Mouse (Mus musculus) ovary, postnatal 14 days (tissue): Measurements from ENCODE around the gene Trpc3.
"Not testable (repeated sequence)": the region's sequence is repeated elsewhere in the genome, so short reads cannot be mapped to it uniquely, and the experiment has no call there.

ENCODE experiments used
- DNase-seq: peaks from one replicate; pipeline ENCODE4 v3.0.0; 2022; ENCODE audit warnings: low spot score

Gene Trpc3

DNA sequence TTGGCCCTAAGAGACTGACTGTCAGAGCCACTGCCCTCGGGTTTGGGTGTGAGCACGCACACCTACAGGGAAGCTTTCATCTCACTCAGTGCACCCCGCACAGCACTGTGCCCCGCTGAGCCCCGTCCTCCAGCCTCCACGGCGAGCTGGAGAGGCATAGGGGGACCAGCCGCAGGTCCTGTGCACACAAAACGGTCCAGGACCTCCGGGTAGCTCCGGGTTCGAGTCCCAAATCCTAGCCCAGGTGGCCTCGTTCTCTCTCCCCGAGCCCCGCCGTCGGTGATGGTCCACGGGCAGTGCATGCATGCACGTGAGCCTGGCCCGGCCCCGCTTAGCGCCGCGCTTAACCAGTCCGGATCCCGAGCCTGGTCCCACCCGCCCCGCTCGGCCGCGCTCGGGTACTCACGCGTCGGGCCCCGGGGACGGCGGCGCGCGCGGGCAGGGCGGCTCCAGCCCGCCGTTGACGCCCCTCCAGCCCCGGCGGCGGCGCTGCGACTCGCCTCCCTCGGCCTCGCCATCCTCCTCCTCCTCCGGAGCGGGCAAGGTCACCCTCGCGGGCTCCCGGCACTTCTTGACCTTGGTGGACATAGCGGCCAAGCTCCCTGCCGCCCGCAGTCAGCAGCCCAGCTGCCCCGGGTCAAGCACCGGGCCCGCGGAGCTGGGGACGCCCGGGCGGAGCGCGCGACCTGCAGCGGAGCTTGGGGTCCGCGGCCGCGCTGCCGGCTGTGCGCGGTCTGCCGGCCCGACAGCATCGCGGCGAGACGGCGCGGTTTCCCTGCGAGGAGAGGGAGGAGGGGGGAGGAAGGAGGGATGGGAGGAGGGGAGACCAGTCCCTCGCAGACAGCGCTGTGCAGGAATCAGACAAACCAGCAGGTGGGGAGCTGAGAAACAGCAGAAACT lies at the start of gene Trpc3:
TSS of gene Trpc3 (minus strand) at position 776 of the 900 bp plus-strand sequence.
- peak; percentile 23 for DNase-seq

DNA sequence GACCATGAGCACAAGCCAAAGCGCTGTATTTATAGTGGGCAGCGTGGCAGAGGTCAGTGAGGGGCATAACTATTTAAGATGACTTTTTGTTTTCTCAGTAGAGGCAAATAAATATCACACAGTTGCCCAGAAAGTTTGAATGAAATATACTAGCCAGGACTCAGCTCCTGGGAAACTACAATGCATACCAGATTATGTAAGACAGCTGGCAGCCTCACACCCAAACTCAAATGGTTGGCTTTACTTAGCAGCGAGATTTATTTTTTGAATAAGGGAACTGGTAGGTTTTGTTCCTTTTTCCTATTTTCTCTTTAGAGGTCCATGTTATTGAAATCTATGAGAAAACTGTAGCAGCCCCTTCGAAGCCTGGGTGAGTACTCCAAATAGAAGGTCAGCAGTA lies 48.1 kb upstream of the Trpc3 start:
- no peak for DNase-seq

DNA sequence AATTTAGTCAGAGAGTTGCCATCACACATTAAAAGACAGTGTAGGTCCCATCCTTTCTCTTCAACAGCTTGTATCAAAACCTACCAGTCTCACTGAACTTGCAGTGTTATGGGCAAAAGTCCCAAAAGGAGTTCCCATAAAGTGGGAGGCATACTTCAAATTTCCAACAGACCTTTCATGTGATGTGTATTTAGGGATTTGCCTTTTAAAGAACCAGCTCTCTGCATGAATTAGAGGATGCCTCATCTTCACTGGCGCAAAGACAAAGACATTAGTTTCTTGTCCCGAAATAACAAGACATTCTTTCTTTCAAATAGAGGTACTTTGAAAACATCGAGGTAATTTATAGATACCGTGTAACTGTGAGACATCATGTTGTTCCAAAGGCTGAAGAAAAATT lies 43.1 kb upstream of the Trpc3 start:
- DNase-seq: no peak

DNA sequence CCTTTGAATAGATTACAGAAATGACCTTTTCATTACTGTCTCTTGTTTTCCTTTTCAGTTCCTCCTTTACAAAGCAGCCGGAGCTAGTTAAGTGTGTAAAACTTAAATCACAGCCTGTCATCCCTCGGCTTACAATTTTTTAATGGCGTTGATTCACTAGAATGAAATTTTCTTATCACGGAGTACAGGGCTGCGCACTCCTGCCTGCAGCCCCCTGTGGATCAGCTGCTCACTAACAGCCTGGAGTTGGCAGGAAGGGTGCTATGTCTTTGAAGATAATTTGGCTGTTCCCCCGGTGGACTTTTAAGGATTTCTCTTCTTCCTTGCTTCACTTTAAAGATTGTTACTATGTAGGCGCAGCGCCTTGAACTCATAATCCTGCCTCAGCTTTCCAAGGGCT lies 36.6 kb upstream of the Trpc3 start:
- DNase-seq: no peak

DNA sequence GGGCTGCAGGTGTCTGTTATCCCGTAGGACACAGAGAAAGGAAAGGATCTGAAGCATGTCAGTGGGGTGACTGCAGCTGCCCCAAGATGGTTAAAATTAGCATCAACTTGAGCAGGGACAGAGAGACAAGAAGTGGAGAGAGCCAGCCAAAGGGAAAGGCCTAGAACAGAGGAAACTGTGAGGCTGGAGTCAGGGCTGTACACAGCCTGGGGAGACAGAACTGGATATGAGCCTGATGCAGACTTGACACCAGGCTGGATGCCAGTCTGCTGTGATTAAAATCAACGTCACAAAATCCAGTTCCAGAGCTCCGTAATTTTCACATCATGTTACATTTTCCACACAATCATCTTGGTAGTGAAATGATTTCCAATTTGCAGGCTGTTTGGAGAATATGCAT lies 31.9 kb upstream of the Trpc3 start:
- no peak for DNase-seq

DNA sequence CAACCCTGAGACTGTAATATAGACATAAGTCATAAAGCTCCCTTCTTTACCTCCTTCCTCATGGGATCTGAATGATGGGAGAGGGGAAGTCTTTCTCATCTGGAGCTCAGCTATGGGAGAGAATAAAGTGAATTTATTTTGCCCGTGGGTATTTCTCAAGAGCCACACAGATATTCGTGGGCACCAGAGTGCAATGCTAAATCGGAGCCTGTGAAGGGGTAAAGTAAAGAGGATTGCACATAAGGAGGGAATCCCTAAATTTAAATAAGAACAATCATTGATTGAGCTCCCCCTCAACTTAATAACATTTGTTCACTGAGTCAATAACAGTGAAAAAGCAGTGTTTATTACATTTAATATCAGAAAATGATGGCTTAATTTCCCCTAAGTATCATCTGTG lies 19.6 kb upstream of the Trpc3 start:
- no peak for DNase-seq

DNA sequence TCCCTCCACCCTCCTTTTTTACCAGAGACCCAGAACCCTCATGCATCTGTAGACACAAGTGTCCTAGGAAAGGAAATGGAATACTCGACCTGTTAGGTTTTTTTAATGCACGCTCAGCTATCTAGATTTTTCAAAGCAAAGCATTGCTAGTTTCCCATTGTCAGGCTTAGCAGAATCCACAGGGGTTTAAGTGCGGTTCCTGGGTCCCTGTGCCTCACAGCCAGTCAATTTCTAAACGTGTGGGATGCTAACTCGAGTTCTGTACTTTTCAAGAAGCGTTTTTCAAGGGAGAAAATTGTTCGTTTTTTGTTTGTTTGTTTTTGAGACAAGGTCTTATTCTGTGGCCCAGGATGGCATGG lies 304 bp upstream of the Trpc3 start:
- no peak for DNase-seq

DNA sequence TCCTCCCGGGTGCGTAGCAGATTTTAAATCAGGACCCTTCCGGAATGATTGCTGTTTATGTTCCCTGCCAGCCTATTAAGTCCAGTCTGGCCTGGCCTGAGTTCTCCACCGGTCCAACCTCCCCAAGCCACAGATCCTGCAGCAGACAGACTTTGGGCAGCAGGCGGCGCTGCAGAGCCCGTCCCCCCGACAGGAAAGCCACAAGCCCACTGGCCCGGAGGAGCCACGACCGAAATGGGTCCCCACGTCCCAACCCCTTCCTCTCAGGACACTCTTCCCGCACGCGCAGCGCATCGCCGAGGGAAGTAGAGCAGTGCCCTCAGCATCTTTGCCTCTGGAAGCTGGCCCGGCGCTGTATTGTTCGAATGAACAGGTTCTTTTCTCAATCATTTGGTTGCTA lies 1.1 kb downstream of the Trpc3 start:
- peak; percentile 61 for DNase-seq

DNA sequence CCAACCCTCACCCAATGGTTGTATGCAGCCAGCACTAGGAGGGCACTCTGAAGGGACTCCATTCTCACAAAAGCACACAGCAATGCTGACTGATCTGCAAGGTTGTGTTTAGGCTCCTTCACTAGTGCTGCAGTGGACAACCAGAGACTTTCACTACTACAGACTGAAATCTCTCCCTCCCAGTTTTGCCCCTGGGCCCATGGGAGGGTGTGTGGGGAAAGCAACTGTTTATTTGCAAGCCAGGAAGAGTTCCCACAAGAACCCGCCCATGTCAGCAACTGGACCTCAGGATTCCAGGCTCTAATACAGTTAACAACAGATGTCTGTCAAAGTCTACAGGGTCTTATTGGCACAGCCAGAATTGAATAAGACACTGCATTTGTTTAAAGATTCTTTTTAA lies 14.1 kb downstream of the Trpc3 start:
- DNase-seq: no peak

DNA sequence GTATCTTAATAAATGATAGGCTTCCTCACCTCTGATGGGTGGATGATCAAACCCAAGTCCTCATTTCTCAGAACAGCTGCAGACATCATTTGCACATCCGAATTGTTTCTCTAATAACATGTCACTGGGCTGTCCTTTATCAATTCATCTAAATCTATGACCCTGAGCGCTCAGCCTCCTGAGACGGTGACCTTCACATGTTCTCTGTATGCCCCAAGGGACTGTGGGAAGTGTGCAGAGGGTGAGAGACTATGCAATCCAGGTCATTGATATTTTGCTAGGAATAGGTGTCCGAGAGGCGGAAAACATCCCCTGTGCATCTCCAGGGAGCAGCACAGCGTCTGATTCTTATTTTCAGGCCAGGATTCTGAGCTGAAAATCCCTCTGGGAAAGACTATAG lies 22.2 kb downstream of the Trpc3 start:
- DNase-seq: no peak

DNA sequence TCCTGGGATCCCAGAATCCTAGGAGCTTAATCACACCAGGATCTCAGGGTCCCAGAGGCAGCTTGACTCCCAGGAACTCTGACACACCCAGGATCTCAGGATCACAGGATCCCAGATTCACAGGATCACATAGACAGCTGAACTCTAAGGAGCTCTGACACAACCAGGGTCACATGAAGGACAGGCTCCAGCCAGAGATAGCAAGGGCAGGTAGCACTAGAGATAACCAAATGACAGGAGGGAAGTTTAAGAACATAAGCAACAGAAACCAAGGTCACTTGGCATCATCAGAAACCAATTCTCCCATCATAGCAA lies 44.8 kb downstream of the Trpc3 start:
- not testable (repeated sequence) for DNase-seq

DNA sequence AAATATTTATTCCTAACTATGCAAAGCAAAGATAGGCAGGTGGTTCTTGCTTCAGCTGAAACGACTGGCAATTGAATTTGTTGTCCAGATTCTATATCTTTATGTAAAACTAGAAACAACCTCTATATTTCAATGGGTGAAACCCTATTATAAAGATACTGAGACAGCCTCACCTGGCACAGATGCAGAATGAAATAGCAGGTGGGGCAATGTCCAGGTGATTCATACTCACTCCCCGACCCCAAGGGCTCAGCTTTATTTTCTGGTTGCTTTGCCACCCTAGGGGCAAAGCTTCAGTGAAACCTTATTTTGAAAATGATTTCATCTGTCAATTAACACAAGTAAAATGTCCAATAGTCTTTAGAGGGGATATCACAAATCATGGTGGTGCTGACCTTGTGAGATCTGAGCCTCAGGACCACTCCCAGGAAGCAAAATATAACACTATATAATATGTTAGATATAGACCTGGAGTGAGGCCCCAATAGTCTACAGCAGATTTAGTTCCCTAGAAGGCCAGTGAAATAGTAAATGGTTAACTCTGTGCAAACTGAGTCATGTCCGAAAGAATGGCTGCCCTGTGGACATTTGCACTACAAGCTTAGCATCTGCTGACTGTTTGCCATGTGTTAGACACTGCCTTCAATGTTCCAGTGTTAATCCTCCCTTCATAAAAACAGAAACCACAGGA lies 45.3 kb downstream of the Trpc3 start:
- no peak for DNase-seq

DNA sequence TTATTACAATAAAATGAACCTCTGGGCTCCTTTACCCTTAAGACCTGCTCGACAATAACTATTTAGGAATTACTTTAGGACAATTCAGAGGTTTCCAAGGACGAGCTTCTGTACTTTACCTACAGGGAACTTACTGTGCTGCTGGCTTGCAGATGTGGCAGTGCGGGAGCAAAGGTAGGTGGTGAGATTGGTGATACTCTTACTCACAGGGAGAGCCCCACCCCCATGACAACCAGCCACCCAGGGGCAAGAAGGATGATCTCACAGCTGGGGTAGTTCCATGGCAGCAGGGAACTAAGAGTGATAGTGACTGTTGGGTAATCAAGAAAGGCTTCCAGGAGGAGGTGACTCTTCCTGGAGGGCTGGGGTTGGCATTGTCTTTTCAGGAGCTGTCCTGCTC lies 46.6 kb downstream of the Trpc3 start:
- no peak for DNase-seq

DNA sequence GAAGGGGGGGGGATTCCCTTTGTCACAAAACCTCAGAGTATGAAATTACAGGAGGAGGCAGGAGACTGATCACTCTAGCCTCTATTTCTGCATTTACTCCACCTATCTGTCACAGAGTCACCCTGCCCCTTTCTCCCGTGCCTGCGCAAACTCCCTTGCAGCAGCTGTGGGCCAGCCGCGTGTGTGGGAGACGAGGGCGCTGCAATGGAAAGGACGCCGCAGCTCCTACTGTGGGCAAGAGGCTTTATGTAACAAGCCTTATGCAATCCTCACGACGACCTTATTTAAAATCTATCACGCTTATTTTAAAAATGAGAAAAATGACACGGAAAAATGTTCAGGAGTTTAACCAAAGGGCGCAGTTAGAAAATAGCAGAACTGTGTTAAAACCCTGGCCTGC lies 47.2 kb downstream of the Trpc3 start:
- no peak for DNase-seq

DNA sequence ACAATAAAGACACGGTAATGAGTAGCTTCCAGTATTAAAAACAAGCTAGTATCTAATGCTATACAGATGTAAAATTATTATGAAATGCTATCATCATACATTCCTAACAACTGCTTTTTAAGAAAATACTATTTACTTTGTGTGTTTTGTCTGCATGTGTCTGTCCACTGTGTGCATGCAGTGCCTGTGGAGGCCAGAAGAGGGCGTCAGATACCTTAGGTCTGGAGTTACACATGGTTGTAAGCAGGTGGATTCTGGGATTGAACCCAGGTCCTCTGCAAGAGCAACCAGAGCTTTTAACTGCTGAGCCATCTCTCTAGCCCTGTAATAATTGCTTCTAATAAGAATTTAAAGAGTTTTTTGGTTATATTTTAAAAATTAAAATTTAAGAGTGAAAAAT lies 49.2 kb downstream of the Trpc3 start:
- no peak for DNase-seq

DNA sequence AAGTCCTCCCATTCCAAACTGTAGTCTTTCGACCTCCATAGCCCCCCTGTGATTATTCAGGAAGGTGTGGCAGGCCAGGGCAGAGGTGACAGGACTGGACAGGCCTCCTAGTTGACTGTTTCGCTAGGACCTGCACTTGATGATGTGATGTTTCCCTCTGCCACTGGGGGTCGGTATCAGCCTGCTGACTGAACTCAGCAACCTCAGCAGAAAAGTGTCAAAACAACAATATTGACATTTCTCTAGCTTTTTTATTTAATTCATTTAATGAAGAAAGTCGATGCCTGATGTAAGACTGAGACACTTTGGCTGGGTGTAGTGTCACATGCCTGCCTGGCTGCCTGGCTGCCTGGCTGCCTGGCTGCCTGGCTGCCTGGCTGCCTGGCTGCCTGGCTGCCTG lies 54.5 kb downstream of the Trpc3 start:
- peak; percentile 9 for DNase-seq

DNA sequence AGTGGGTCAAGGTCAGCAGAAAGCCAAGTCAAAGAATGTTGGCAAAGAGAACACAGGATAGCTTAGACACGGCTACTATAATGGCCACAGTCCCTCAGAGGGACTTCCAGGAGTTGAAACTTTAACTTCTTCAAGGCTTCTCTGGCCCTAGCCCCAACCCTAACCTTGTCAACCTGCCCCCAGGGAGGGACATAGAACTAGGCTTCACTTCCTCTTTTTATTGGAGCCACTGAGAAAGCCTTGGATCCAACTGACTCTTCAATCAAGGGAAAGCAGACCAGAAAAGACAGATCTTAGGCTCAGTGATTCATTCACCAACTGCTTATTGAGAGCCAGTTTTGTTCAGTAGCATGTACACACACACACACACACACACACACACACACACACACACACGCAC lies 63.2 kb downstream of the Trpc3 start:
- no peak for DNase-seq

DNA sequence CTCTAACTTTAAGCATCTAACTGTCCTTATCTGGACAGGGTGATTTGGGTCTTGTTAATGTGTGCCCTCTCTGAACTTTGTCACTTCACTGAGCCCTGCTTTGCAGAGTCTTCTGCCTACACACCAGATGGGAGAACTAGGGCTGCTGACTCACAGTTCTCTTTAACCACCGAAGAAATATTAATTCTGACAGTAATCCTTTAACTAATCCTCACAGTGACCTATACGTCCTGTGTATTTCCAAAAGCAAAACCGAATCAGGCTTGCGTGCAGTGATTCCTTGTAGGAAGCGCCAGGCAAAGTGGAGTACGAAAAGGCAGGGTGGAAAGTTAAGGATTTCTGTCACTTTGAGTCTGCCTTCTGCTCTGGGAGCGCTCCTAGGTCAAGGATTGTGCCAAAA lies 71.8 kb downstream of the Trpc3 start:
- no peak for DNase-seq

DNA sequence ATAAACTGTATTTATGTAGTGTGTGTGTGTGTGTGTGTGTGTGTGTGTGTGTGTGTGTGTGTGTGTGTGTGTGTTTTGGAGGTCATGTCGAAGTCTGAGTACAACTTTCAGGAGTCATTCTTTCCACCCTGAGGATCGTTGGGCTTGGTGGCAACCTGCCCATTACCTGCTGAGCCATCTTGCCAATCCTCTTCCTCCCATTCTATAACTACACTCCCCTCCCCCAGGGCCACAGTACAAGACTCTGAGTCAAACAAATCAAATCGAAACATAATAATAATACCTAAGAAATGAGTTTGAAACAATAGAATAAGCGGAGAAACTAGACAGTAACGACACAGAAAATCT lies 76.1 kb downstream of the Trpc3 start:
- no peak for DNase-seq

DNA sequence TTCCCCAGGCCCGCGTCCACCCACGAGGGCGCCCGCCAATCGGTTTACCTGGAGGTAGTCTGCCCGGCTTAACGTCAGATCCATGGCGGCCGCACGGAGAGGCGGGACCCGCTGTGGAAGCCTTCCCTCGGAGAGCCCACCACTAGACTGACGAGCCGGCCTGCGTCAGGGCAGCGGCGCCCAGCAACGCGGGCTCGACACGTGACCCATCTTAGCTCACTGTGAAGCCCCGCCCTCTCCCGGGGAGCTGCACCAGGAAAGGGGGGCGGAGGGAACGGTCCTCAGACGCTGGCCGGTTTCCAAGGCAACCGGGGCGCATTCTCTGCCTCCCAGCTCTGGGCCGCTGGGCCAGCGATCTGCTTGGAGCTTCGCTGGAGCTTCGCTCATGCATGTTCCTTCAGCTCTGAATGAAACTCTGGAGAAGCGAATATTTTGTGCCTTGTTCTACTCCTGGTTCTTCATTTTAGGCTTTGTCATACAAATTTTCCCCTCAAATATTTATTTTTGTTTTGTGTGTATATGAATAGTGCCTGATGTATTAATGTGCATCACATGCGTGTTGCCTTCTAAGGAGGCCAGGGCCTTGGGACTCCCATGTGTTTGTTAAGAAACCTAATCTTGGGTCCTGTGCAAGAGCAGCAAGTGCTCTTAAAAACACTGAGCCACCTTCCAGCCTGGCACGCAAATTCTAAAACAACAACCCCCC lies 76.6 kb downstream of the Trpc3 start, which contains the start of gene Bbs7:
TSS of gene Bbs7 (minus strand) at position 276 of the 706 bp plus-strand sequence.
- DNase-seq: peak; percentile 83

DNA sequence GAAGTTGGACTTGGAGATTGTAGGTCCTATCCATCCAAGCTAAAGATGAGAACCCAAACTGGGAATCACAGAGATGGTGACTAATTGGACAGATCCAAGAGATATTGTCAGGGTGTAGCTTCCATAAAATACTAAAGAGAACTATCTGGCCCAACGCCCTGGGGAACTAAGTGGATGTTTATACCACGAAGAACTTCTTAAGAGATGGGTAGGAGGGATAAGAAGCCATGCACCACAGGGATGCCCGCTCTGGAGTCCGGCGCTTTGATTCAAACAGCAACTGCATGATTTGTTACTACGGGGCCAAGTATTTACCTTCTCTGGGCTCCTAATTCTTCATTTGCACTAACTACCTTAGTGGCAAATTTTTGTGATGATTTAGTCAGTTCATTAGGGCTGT lies 77.3 kb downstream of the Trpc3 start:
- DNase-seq: no peak

DNA sequence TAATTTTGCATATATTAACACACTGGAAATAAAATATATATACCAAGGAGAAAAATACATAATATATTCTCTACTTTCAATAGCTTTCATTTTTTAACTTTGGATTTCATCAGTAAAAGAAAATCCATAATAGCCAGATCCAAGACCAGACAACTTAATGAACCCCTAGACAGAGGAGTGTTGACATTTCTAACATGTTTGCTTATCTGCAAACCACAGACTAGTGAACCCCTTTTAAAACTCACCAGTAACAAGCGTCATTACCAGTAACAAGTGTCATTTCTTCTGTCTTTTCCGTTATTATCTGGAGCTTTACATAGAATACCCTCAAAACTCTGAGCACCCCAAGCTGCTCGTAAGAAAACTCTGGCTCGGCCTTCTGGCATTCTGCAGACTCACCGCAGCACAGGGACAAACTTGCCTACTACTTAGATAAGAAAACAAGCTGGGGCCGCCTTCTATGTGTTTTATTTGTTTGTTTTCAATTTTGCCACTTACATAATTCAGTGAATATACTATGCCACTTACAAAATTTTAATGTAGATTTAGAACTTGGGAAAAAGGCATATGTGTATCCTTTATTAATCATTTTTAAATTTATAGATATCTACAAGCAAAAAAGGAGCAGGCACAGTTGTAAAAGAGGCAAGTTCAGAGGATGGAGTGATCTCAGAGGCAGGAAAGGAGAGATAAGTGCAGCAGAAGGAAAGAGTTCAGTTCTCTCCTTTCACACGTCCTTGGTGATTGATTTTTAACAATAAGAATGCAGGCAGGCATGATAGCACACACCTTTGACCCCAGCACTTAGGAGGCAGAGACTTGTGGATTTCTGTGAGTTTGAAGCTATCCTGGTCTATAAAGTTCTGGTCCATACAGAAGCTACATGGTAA lies 83.8 kb downstream of the Trpc3 start:
- no peak for DNase-seq
